Mouse (Mus musculus) MEL (cell line): ENCODE results near the gene Ppp1r11.

Experiments
- CTCF ChIP-seq, 3 experiments: IDR thresholded peaks in 2 of 3; conservative IDR thresholded peaks in 1 of 3; 2 replicates each; pipeline ENCODE4 v1.5.1; 2011 to 2012; ENCODE audit warnings: low read length in 3 of 3, low read depth in 2 of 3, mild to moderate bottlenecking in 2 of 3, improper control_type of control experiment in 1 of 3, inconsistent platforms in 1 of 3, mixed read lengths in 1 of 3, moderate library complexity in 1 of 3; ENCODE audit not compliant: control insufficient read depth in 1 of 3, insufficient read depth in 1 of 3, poor library complexity in 1 of 3, severe bottlenecking in 1 of 3
- EP300 ChIP-seq, 2 experiments: IDR thresholded peaks; 2 replicates each; pipeline ENCODE4 v1.6.1; 2011; ENCODE audit warnings: improper control_type of control experiment in 2 of 2, low read length in 2 of 2, low read depth in 1 of 2, mild to moderate bottlenecking in 1 of 2
- ETS1 ChIP-seq: IDR thresholded peaks from 2 replicates; pipeline ENCODE4 v1.6.1; 2012; ENCODE audit warnings: low read depth, mild to moderate bottlenecking, inconsistent platforms, low read length, improper control_type of control experiment, moderate library complexity
- HCFC1 ChIP-seq: IDR thresholded peaks from 2 replicates; pipeline ENCODE4 v1.6.1; 2012; ENCODE audit warnings: low read depth, mild to moderate bottlenecking, inconsistent platforms, low read length, improper control_type of control experiment, moderate library complexity
- KAT2A ChIP-seq: conservative IDR thresholded peaks from 2 replicates; pipeline ENCODE4 v1.6.1; 2012; ENCODE audit warnings: low read depth, low read length, improper control_type of control experiment, inconsistent platforms
- MAZ ChIP-seq: IDR thresholded peaks from 2 replicates; pipeline ENCODE4 v1.6.1; 2012; ENCODE audit warnings: low read depth, mild to moderate bottlenecking, inconsistent platforms, low read length, improper control_type of control experiment
- MEF2A ChIP-seq: IDR thresholded peaks from 2 replicates; pipeline ENCODE4 v1.6.1; 2014; ENCODE audit warnings: low read depth, mild to moderate bottlenecking, inconsistent platforms, low read length, improper control_type of control experiment; ENCODE audit not compliant: poor library complexity, insufficient replicate concordance, severe bottlenecking; ENCODE audit errors: extremely low read depth
- POLR2A ChIP-seq, 2 experiments: IDR thresholded peaks; 2 replicates each; pipeline ENCODE4 v1.6.1; 2011 to 2012; ENCODE audit warnings: low read length in 2 of 2, mild to moderate bottlenecking in 2 of 2, control low read depth in 1 of 2, improper control_type of control experiment in 1 of 2, low read depth in 1 of 2, moderate library complexity in 1 of 2; ENCODE audit not compliant: control insufficient read depth in 1 of 2, insufficient read depth in 1 of 2, poor library complexity in 1 of 2
- POLR2AphosphoS2 ChIP-seq: IDR thresholded peaks from 2 replicates; pipeline ENCODE4 v1.6.1; 2011; ENCODE audit warnings: low read length, improper control_type of control experiment
- TAL1 ChIP-seq: IDR thresholded peaks from 2 replicates; pipeline ENCODE4 v1.6.1; 2012; ENCODE audit warnings: mild to moderate bottlenecking, inconsistent platforms, low read length, moderate library complexity, mixed read lengths
- TBP ChIP-seq: IDR thresholded peaks from 2 replicates; pipeline ENCODE4 v1.8.0; 2011; ENCODE audit warnings: low read depth, low read length, improper control_type of control experiment
- ZMIZ1 ChIP-seq: IDR thresholded peaks from 2 replicates; pipeline ENCODE4 v1.6.1; 2012; ENCODE audit warnings: low read depth, mild to moderate bottlenecking, inconsistent platforms, low read length, improper control_type of control experiment, moderate library complexity
- ZNF384 ChIP-seq: IDR thresholded peaks from 2 replicates; pipeline ENCODE4 v1.6.1; 2012; ENCODE audit warnings: low read depth, mild to moderate bottlenecking, inconsistent platforms, low read length, improper control_type of control experiment

DNA sequence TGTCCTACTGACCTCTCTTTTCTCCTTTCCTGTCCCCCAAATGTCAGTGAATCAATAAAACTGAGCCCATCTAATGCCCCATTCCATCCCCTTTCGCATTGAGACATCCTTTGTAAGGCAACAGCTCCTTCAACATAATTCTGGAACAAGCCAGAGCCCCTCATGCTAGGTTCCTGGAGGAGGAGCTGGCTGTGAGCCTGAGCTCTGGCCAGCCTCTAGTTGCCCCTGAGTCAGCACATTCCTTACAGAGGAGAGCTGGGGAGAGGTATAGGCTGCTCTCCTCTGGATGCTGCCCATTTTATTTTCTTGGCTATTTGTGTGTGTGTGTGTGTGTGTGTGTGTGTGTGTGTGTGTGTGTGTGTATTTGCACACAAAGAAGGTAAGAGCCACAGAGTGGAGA, 43.3 kb downstream of the Ppp1r11 start:
- TF ChIP-seq POLR2AphosphoS2 (no peak), CTCF (IDR thresholded peaks at IDR 0.05 in 2 of 3, conservative IDR thresholded peaks at IDR 0.05 in 1 of 3; ENCODE audit: control insufficient read depth in 1 of 3, insufficient read depth in 1 of 3, low read depth in 2 of 3, low read length in 3 of 3, poor library complexity in 1 of 3, severe bottlenecking in 1 of 3) (no peak), ETS1 (no peak), ZNF384 (no peak), KAT2A (no peak), EP300 (IDR thresholded peaks at IDR 0.05; ENCODE audit: low read depth in 1 of 2, low read length in 2 of 2) (no peak), ZMIZ1 (no peak), POLR2A (IDR thresholded peaks at IDR 0.05; ENCODE audit: control insufficient read depth in 1 of 2, insufficient read depth in 1 of 2, low read depth in 1 of 2, low read length in 2 of 2, poor library complexity in 1 of 2) (no peak), TAL1 (no peak), TBP (no peak), MAZ (no peak), MEF2A (no peak), HCFC1 (no peak)
